Mouse (Mus musculus): ENCODE results near the gene Rfx7.
"Not testable (repeated sequence)": the region's sequence is repeated elsewhere in the genome, so short reads cannot be mapped to it uniquely, and the experiment has no call there.

Gene Rfx7

DNA sequence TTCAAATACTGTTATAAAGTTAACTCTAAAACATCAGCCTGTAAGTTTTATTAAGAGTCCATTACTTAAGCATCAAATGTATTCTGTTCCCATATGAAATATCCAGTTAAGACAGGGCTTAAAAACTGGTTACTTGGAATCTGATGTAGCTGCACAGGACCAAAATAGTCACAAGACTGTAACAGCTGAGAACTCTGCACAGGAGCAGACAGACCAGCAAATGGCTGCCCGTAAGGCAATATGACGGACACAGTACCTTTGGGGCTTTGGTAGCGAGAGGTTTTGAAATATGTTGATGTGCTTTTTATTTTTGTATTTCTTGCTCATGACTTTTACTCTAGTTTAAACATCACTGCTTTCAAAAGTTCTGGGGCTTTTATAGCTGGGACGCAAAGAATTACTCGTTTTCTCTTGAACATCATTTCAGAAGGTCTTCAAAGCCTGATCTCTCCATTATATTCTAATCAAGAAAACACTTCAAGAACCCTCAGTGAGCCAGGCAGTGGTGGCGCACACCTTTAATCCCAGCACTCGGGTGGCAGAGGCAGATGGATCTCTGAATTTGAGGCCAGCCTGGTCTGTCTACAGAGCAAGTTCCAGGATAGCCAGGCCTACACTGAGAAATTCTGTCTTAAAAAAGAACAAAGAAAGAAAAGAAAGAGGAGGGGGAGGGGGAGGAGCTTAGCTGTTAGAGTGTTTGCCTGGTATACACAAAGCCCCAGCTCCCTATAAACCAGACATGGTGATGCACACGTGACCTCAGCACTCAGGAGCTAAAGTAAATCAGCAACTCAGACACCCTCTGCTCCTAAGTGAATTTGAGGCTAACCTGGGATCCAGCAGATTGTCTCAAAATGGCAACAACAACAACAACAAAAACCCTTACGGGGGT is 107.2 kb downstream of the Rfx7 start:
- in situ Hi-C loops (cut with MboI, MseI) = loop anchor here (5.0 kb wide), 1 partner anchor 33 kb away; no protein-coding TSS in a partner anchor

DNA sequence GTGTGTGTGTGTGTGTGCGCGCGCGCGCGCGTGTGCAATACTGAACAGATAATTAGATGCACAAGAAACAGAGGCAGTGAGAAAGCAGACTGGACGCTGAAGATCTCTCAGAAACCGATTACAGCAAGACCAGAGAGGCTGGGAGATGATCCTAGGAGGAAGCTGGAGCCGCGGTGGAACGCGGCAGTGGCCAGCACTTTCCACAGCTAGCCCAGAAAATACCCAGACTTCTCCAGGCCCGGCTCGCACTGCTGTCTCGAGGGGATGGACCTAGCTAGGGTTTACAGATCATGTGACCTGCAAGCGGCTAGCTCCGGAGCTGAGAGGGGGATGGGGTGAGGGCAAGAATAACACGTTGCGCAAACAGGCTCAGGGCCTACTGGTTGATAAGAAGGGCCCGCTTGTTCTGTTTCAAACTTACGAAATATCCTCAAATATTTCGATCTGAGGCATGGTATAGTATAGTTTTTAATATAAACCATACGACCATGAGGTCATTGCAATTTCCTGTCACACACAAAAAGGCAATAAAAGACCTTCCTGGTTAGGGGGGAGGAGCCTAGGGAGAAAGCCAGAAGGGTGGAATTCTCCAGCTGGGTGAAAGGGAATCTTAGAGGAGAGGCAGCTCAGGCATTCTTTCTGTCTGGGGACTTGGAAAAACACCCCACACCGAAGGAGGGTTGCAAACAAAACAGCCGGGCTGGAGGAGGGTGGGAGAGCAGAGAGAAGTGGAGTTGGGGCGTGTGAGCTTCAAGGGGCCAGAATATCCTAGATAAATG is 108.0 kb downstream of the Rfx7 start:
- in situ Hi-C loops (cut with MboI, MseI) = loop anchor here (5.0 kb wide), 1 partner anchor 32 kb away; no protein-coding TSS in a partner anchor

GRCm38 (mm10) chr9:72640642-72641041 is 108.6 kb downstream of the Rfx7 start:
- in situ Hi-C loops (cut with MboI, MseI) = no loop called here

- in situ Hi-C loops (cut with MboI, MseI) = no loop called here
Measured at GRCm38 (mm10) chr9:72641093-72641680, 109.1 kb downstream of the Rfx7 start.

DNA sequence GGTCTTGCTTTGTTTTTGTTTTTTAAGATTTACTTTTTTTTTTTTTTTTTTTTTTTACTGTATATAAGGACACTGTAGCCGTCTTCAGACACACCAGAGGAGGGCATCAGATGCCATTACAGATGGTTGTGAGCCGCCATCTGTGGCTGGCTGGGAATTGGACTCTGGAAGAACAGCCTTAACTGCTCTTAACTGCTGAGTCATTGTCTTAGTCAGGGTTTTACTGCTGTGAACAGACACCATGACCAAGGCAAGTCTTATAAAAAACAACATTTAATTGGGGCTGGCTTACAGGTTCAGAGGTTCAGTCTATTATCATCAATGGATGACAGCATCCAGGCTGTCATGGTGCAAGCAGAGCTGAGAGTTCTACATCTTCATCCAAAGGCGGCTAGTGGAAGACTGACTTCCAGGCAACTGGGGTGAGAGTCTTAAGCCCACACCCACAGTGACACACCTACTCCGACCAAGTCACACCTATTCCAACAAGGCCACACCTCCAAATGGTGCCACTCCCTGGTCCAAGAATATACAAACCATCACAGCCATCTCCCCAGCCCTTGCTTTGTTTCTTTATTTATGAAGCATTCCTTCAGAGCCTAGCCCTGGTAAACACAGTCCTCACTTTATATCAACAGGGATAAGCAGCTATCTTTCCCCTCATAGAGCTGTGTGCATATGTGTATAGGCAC is 110.9 kb downstream of the Rfx7 start:
- in situ Hi-C loops (cut with MboI, MseI) = not testable (repeated sequence)

- in situ Hi-C loops (cut with MboI, MseI) = no loop called here
Measured at GRCm38 (mm10) chr9:72643651-72644417, 111.8 kb downstream of the Rfx7 start.

GRCm38 (mm10) chr9:72644418-72645110 is 112.5 kb downstream of the Rfx7 start:
- in situ Hi-C loops (cut with MboI, MseI) = no loop called here

DNA sequence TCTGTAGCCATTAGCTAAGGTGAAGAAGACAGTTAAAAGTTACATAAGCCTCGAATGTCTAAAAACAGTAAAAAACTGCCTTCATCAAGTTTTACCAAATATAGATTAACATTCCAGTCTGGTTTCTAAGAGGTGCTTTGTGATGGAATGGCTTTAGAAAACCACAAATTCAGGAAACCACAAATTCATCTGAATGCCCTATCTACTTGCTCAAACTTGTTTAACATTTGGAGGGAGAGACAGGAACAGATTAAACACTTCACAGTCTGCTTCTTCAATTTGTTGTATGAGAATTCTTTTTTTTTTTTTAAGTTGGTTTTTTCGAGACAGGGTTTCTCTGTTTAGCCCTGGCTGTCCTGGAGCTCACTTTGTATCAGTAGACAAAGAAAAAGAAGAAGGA is 117.7 kb downstream of the Rfx7 start:
- in situ Hi-C loops (cut with MboI, MseI) = no loop called here

- in situ Hi-C loops (cut with MboI, MseI) = no loop called here
Measured at GRCm38 (mm10) chr9:72652961-72653360, 120.9 kb downstream of the Rfx7 start.

DNA sequence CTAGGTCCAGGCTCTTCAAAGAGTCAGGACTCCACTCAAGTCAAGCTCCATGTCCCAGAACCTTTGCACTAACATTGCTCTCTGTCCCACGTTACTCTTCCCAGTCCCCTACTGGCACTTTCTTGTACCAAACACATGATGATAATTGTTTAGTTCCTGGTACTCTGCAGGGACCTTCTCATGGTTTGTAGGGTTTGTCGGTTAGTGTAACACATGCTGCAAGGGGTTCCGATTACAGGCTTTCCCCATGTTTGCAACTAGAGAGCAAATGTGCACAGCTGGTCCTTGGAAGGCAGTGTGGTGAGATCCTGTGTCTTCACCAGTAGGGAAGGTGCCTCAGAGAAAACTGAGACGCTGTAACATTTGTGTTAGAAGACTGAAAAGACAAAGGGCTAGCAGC is 121.5 kb downstream of the Rfx7 start:
- in situ Hi-C loops (cut with MboI, MseI) = no loop called here

GRCm38 (mm10) chr9:72654593-72655242 is 122.7 kb downstream of the Rfx7 start:
- in situ Hi-C loops (cut with MboI, MseI) = no loop called here

GRCm38 (mm10) chr9:72655602-72656001 is 123.6 kb downstream of the Rfx7 start:
- in situ Hi-C loops (cut with MboI, MseI) = no loop called here

DNA sequence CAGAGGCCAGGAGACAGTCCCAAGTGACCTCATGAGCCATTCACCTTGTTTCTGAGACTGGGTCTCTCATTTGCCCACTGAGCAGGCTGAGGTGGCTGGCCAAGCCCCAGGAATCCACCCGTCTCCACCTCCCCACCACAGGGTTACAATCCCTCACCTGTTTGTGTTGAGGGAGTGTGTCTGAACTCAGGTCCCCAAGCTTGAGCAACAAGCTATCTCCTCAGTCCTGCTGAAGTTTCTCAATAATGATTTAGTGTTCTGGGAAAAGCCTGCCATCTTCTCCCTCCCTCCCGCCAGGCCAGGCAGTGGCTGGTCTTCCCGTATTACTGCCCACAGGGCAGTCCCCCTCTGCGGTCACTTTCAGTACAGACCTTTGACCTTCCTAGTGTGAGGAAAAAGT is 124.5 kb downstream of the Rfx7 start:
- in situ Hi-C loops (cut with MboI, MseI) = no loop called here

- in situ Hi-C loops (cut with MboI, MseI) = no loop called here
Measured at GRCm38 (mm10) chr9:72656940-72657339, 124.9 kb downstream of the Rfx7 start.

DNA sequence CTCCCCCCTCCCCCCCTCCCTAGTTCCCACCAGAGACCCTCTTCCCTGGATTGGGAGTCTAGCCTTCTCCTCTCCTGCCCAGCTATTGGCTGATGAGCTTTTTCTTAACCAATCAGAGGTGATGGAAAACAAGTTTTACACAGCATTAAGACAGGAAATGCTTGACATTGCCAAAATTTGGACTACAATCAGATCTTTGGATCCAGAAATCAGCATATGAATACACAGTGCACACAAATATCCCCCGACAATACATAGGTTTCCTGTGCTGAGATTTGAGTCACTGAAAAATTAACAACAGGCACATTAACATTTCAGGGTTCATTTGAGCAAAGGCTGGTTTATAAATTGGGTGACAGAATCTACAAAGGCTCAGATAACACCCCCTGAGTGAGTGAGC is 125.7 kb downstream of the Rfx7 start:
- in situ Hi-C loops (cut with MboI, MseI) = no loop called here

DNA sequence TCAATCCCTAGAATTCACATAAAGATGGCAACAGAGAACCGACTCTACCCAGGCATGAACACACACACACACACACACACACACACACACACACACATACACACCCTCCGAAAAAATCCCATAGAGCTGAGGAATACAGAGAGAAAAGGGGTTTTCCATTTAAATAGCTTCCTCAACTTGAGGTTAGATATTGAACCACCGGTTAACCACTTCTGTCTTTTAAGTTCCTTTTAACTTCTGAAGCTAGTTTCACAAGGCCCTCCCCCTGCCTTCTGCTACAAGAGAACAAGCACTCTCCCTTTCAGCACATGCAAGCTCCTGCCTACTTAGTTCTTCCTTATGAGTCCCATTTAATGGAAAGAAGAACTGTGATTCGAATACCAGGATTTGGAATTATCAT is 128.1 kb downstream of the Rfx7 start:
- in situ Hi-C loops (cut with MboI, MseI) = no loop called here

GRCm38 (mm10) chr9:72660911-72661310 is 128.9 kb downstream of the Rfx7 start:
- in situ Hi-C loops (cut with MboI, MseI) = no loop called here

DNA sequence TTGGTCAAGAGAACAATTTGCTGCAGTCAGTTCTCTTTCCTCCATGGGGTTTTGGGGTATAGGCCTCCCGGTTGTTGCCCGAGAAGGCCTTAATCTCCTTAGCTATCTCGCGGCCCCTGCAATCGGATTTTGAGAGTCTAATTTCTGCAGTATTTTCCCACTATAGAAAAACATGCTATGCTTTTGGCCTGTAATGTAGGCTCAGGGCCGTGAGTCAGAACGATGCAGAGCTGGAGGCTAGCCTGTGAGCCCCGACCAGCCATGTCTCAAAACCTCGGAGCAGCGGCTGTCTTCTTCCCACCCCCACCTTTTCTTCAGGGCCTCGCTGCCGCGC is 129.5 kb downstream of the Rfx7 start:
- in situ Hi-C loops (cut with MboI, MseI) = no loop called here

GRCm38 (mm10) chr9:72661895-72662661 is 130.0 kb downstream of the Rfx7 start, which contains the start of gene Nedd4:
TSS of gene Nedd4 (plus strand) at chr9:72662346.
- in situ Hi-C loops (cut with MboI, MseI) = no loop called here

All from T-helper 1 cell (primary cell).